Mouse (Mus musculus): ENCODE data around the gene Xlr5c.

DNA sequence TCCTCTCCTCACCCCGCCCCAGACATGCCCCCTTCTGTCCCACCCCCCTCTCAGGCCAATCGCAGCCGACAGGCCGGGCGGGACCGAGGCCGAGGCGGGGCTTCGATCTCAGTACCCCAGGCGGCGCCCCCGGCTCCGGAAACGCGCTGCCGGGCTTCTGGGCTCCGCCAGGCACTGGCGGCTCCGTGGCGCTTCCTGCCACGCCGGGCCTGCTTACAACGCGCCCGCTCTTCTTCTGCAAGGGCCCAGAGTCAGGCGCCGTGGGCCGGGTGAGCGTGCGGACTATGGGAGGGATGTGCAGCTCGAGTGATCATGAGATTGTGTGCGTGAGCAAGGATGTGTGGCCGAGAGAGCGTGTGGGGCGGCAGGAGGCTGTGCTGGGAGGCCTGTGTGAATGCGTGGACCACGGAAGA is 49.7 kb upstream of the Xlr5c start, which contains the start of gene Zfp275:
- TF ChIP-seq CTCF (conservative IDR thresholded peaks at IDR 0.05; ENCODE audit: low read length) (no peak), NANOG (IDR thresholded peaks at IDR 0.05; ENCODE audit: borderline replicate concordance, low read length) (no peak), POU5F1 (IDR thresholded peaks at IDR 0.05; ENCODE audit: borderline replicate concordance, low read length) (no peak)
